Mouse (Mus musculus) intestine, embryonic 14.5 days (tissue): ENCODE results near the gene Rnf166. TPM values are rescaled to one million over a fixed set of nuclear protein-coding genes. Genes with fewer than 3 reads are reported as not detected.

Experiments
- ATAC-seq: fragments of 200-750 bp; cut with Nextera tagmentation; replicated peaks from 2 replicates; pipeline ENCODE4 v1.8.0; 2017; ENCODE audit warnings: low read depth, moderate number of reproducible peaks, moderate TSS enrichment, moderate library complexity; ENCODE audit not compliant: low FRiP score, low TSS enrichment
- DNase-seq: peaks from one replicate; pipeline ENCODE4 v3.0.0-alpha.2; 2018; ENCODE audit warnings: low spot score
- H3K27ac ChIP-seq: fragments of 300-500 bp; sonication (generic); 2 replicates; pipeline ENCODE4 v1.5.1; 2014; ENCODE audit warnings: low read depth, mild to moderate bottlenecking, control low read depth
- H3K27me3 ChIP-seq: fragments of 300-500 bp; sonication (generic); replicated peaks from 2 replicates; pipeline ENCODE4 v1.6.1; 2014; ENCODE audit warnings: low read length, control low read depth; ENCODE audit not compliant: control insufficient read depth, insufficient read depth
- H3K36me3 ChIP-seq: fragments of 300-500 bp; sonication (generic); 2 replicates; pipeline ENCODE4 v1.6.1; 2014; ENCODE audit warnings: low read length, control low read depth; ENCODE audit not compliant: control insufficient read depth, insufficient read depth
- H3K4me1 ChIP-seq: fragments of 300-500 bp; sonication (generic); replicated peaks from 2 replicates; pipeline ENCODE4 v1.6.1; 2014; ENCODE audit warnings: low read length, control low read depth, mixed read lengths; ENCODE audit not compliant: control insufficient read depth, insufficient read depth
- H3K4me2 ChIP-seq: fragments of 300-500 bp; sonication (generic); 2 replicates; pipeline ENCODE4 v1.6.1; 2014; ENCODE audit warnings: low read length
- H3K4me3 ChIP-seq: fragments of 300-500 bp; sonication (generic); 2 replicates; pipeline ENCODE4 v1.5.1; 2014; ENCODE audit warnings: low read depth, low read length, control low read depth, mixed read lengths
- H3K9ac ChIP-seq: fragments of 300-500 bp; sonication (generic); 2 replicates; pipeline ENCODE4 v1.6.1; 2014; ENCODE audit warnings: mild to moderate bottlenecking, low read length
- H3K9me3 ChIP-seq: fragments of 300-500 bp; sonication (generic); 2 replicates; pipeline ENCODE4 v1.6.1; 2016; ENCODE audit warnings: low read length, control low read depth; ENCODE audit not compliant: control insufficient read depth
- whole genome bisulfite sequencing: fragments of 180-500 bp; shearing (Covaris S2); extraction: QIAGEN DNeasy Blood & Tissue Kit; methylation state at CpG from one replicate; pipeline ENCODE4 v1.1.7; 2014; 5-methylcytosine and 5-hydroxymethylcytosine counted together
- polyA plus RNA-seq: library from polyadenylated mRNA; unstranded; fragments of >200 nt; fragmentation: Nextera tagmentation; extraction: Ambion mirVana; gene quantifications from 2 replicates; pipeline ENCODE4 v1.2.1, GENCODE M21; 2014

Gene Rnf166
- polyA plus RNA-seq, 1 experiment from 2014 or later = 31.4 TPM

- no peak overlapping the region for H3K27ac ChIP-seq
- no peaks in the 10 kb centered on the region for H3K27me3 ChIP-seq
- no peak for DNase-seq
- H3K9ac ChIP-seq = no peak overlapping the region
- WGBS = 87% methylated on average over 1 of the region's 1 CpGs
- peaks cover 31% of the 10 kb centered on the region for H3K4me1 ChIP-seq
- H3K4me2 ChIP-seq = no peak overlapping the region
- H3K9me3 ChIP-seq = no peaks in the 10 kb centered on the region
- H3K4me3 ChIP-seq = no peak overlapping the region
- ATAC-seq = no peak
- peaks cover 21% of the 10 kb centered on the region for H3K36me3 ChIP-seq
These were observed 34.5 kb downstream of the Rnf166 start for GRCm38 (mm10) chr8:122441326-122441725.

- Histone ChIP-seq H3K4me2 (no peak overlapping the region), H3K27ac (no peak overlapping the region), H3K9me3 (no peaks in the 10 kb centered on the region), H3K27me3 (no peaks in the 10 kb centered on the region), H3K4me1 (peaks cover 22% of the 10 kb centered on the region), H3K9ac (no peak overlapping the region), H3K4me3 (no peak overlapping the region), H3K36me3 (peaks cover 37% of the 10 kb centered on the region)
- WGBS = 92% methylated on average over 16 of the region's 16 CpGs
- ATAC-seq (no peak), DNase-seq (no peak)
These were observed 36.5 kb downstream of the Rnf166 start for GRCm38 (mm10) chr8:122439336-122439735.

- Histone ChIP-seq H3K27ac (peak overlapping the region; percentile 79), H3K9ac (no peak overlapping the region; the same call in 1 of the 2 replicates)
- ATAC-seq = peak; percentile 47
These were observed 38.0 kb downstream of the Rnf166 start for GRCm38 (mm10) chr8:122437708-122438331.

GRCm38 (mm10) chr8:122436586-122437125 lies 39.2 kb downstream of the Rnf166 start:
- Histone ChIP-seq H3K4me3 (no peak overlapping the region), H3K27me3 (no peaks in the 10 kb centered on the region), H3K4me2 (no peak overlapping the region), H3K36me3 (peaks cover 42% of the 10 kb centered on the region), H3K4me1 (peaks cover 21% of the 10 kb centered on the region), H3K9ac (no peak overlapping the region), H3K27ac (no peak overlapping the region), H3K9me3 (no peaks in the 10 kb centered on the region)
- ATAC-seq = no peak
- 87% methylated on average over 20 of the region's 20 CpGs for WGBS
- DNase-seq = no peak

More at GRCm38 (mm10) chr8:122437708-122438331, 38.0 kb downstream of the Rnf166 start:
- peak overlapping the region; percentile 34 for H3K4me2 ChIP-seq
- H3K9me3 ChIP-seq = no peaks in the 10 kb centered on the region
- 74% methylated on average over 13 of the region's 13 CpGs for WGBS
- H3K27me3 ChIP-seq = no peaks in the 10 kb centered on the region
- peaks cover 42% of the 10 kb centered on the region for H3K36me3 ChIP-seq
- H3K4me1 ChIP-seq = peaks cover 25% of the 10 kb centered on the region
- DNase-seq = no peak
- no peak overlapping the region for H3K4me3 ChIP-seq

GRCm38 (mm10) chr8:122436146-122436545 lies 39.7 kb downstream of the Rnf166 start:
- peaks cover 26% of the 10 kb centered on the region for H3K4me1 ChIP-seq
- no peaks in the 10 kb centered on the region for H3K9me3 ChIP-seq
- H3K27ac ChIP-seq = no peak overlapping the region
- no peaks in the 10 kb centered on the region for H3K27me3 ChIP-seq
- peaks cover 42% of the 10 kb centered on the region for H3K36me3 ChIP-seq
- ATAC-seq (no peak), DNase-seq (no peak)
- 94% methylated on average over 9 of the region's 9 CpGs for WGBS
- H3K4me2 ChIP-seq = no peak overlapping the region
- H3K4me3 ChIP-seq = no peak overlapping the region
- no peak overlapping the region for H3K9ac ChIP-seq

- no peak overlapping the region for H3K9ac ChIP-seq
- no peaks in the 10 kb centered on the region for H3K9me3 ChIP-seq
- H3K27me3 ChIP-seq = no peaks in the 10 kb centered on the region
- H3K4me3 ChIP-seq = no peak overlapping the region
- H3K27ac ChIP-seq = no peak overlapping the region
- DNase-seq (no peak), ATAC-seq (no peak)
- peaks cover 31% of the 10 kb centered on the region for H3K4me1 ChIP-seq
- H3K4me2 ChIP-seq = no peak overlapping the region
- peaks cover 42% of the 10 kb centered on the region for H3K36me3 ChIP-seq
- WGBS = 89% methylated on average over 6 of the region's 6 CpGs
These were observed 40.5 kb downstream of the Rnf166 start for GRCm38 (mm10) chr8:122435375-122435774.

GRCm38 (mm10) chr8:122433269-122433905 lies 42.5 kb downstream of the Rnf166 start:
- Histone ChIP-seq H3K36me3 (peaks cover 30% of the 10 kb centered on the region), H3K4me2 (peak overlapping the region; percentile 75), H3K27ac (peak overlapping the region; percentile 76), H3K9me3 (no peaks in the 10 kb centered on the region), H3K4me3 (peak overlapping the region; percentile 37; the same call in 1 of the 2 replicates), H3K27me3 (no peaks in the 10 kb centered on the region), H3K4me1 (peaks cover 28% of the 10 kb centered on the region), H3K9ac (no peak overlapping the region; the same call in 1 of the 2 replicates)
- 61% methylated on average over 11 of the region's 11 CpGs for WGBS
- DNase-seq (no peak), ATAC-seq (peak; percentile 2; the same call in 1 of the 2 replicates)

GRCm38 (mm10) chr8:122432443-122433268 lies 43.2 kb downstream of the Rnf166 start, which contains the start of gene Cyba:
TSS of gene Cyba (minus strand) at chr8:122432930.
- H3K27me3 ChIP-seq = no peaks in the 10 kb centered on the region
- peaks cover 21% of the 10 kb centered on the region for H3K4me1 ChIP-seq
- H3K9ac ChIP-seq = peak within 1 kb of the TSS; percentile 49
- no peaks in the 10 kb centered on the region for H3K9me3 ChIP-seq
- peak; percentile 90 for ATAC-seq
- peak within 1 kb of the TSS; percentile 76 for H3K27ac ChIP-seq
- peak; percentile 83 for DNase-seq
- H3K4me3 ChIP-seq = peak within 1 kb of the TSS; percentile 37
- peaks cover 26% of the 10 kb centered on the region for H3K36me3 ChIP-seq
- 3% methylated on average over 45 of the region's 45 CpGs for WGBS
- peak within 1 kb of the TSS; percentile 75 for H3K4me2 ChIP-seq
